Mouse (Mus musculus): ENCODE results near the gene Olfr101.

Gene Olfr101

DNA sequence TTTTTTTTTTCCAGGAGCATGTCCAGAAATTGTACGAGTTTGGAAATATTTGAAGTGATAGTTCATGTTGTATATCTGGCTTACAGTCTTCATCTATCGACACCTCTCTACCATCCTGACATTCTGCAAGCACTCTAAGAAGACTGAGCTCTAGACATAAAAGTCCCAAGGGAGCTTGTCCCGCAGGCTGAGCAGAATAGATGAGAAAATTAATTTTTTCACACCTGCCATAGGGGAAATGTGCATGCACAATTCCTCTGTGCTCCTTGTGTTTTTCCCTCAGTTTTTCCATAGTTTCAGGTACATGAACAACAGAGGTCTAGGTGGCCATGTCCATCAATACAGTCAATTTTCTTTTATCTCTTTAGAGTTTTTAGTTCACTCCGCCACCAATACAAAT is at the start of gene Olfr101:
TSS of gene Olfr101 (minus strand) at position 101 of the 400 bp plus-strand sequence.
- H3K4me3 ChIP-seq (replicated peaks; ENCODE audit: low read length), result no peak within 1 kb of the TSS
- TF ChIP-seq CTCF (conservative IDR thresholded peaks at IDR 0.05; ENCODE audit: low read length), result no peak
- no peak for TF ChIP-seq NANOG (IDR thresholded peaks at IDR 0.05; ENCODE audit: borderline replicate concordance, low read length)
- no peak for TF ChIP-seq POU5F1 (IDR thresholded peaks at IDR 0.05; ENCODE audit: borderline replicate concordance, low read length)
- no peaks in the 10 kb centered on the region for H3K27me3 ChIP-seq (ENCODE audit: insufficient read depth, low read length)
- H3K36me3 ChIP-seq (ENCODE audit: insufficient read depth, low read length), result no peaks in the 10 kb centered on the region
- no peaks in the 10 kb centered on the region for H3K4me1 ChIP-seq (replicated peaks; ENCODE audit: low read depth, low read length)
- H3K9me3 ChIP-seq (ENCODE audit: low read length), result no peaks in the 10 kb centered on the region

DNA sequence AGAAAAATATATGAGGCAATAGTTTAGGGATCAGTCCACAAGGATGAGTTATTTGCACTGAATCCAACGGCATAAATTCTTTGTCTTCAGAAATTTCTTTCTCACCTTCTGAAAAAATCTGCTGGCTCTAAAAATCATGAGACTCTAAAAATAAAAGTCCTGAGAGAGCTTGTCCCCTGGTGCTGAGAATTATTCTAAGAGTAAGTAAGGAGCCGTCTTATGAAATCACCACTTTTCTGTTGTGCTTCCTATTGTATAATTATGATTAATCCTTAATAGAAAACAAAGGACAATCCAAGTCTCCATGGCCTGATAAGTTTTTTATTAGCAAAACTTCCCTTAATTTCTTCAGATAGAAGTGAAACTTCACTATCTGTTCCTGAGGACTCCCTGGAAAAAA is 35.5 kb upstream of the Olfr101 start, which contains the start of gene Olfr103:
TSS of gene Olfr103 (minus strand) at position 101 of the 400 bp plus-strand sequence.
- Histone ChIP-seq H3K27me3 (ENCODE audit: insufficient read depth, low read length) (no peaks in the 10 kb centered on the region), H3K36me3 (ENCODE audit: insufficient read depth, low read length) (no peaks in the 10 kb centered on the region), H3K4me1 (replicated peaks; ENCODE audit: low read depth, low read length) (no peaks in the 10 kb centered on the region), H3K4me3 (replicated peaks; ENCODE audit: low read length) (no peak within 1 kb of the TSS), H3K9me3 (ENCODE audit: low read length) (no peaks in the 10 kb centered on the region)
- TF ChIP-seq CTCF (conservative IDR thresholded peaks at IDR 0.05; ENCODE audit: low read length) (no peak), POU5F1 (IDR thresholded peaks at IDR 0.05; ENCODE audit: borderline replicate concordance, low read length) (no peak), NANOG (IDR thresholded peaks at IDR 0.05; ENCODE audit: borderline replicate concordance, low read length) (no peak)

DNA sequence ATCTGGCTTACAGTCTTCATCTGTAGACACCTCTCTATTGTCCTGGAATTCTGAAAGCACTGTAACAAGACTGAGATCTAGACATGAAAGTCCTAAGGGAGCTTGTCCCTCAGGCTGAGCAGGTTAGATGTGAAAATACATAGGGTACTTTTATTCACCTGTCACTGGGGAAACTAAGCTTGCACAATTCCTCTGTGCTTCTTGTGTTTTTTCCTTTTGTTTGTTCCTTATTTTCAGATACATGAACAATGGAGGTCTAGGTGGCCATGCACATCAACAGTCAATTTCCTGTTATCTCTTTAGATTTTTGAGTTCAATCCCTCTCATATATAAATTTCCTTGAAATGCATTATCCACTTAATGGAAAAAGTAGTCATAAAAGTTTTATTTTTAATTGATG is 12.8 kb upstream of the Olfr101 start, which contains the start of gene Olfr102:
TSS of gene Olfr102 (minus strand) at position 101 of the 400 bp plus-strand sequence.
- Histone ChIP-seq H3K9me3 (ENCODE audit: low read length) (peaks cover 19% of the 10 kb centered on the region), H3K4me1 (replicated peaks; ENCODE audit: low read depth, low read length) (no peaks in the 10 kb centered on the region), H3K4me3 (replicated peaks; ENCODE audit: low read length) (no peak within 1 kb of the TSS), H3K36me3 (ENCODE audit: insufficient read depth, low read length) (no peaks in the 10 kb centered on the region), H3K27me3 (ENCODE audit: insufficient read depth, low read length) (no peaks in the 10 kb centered on the region)
- TF ChIP-seq POU5F1 (IDR thresholded peaks at IDR 0.05; ENCODE audit: borderline replicate concordance, low read length) (no peak), NANOG (IDR thresholded peaks at IDR 0.05; ENCODE audit: borderline replicate concordance, low read length) (no peak), CTCF (conservative IDR thresholded peaks at IDR 0.05; ENCODE audit: low read length) (no peak)

DNA sequence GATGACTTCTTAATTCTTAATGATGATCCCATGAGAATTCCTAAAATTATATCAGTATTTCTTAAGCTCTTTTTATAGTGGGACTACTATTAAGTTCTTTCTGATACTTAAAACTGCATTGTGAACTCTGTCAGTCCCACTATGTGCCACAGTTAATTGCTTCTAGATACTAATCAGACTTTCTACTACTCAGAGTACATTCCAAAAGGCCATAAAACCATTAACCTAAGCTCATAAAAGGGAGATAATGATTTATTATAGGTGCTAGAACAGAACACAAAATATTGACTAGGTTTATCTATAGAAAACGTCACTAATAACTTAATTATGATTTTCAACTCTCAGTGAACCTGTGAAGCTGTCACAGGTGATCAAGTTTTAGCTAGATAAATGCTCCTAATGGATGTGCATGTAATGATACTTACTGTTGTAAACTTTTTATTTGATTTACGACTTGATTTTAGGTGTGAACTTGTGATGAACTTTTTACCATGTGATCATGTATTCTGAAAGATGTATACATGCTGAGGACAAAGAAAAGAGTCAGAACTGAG is 6.1 kb upstream of the Olfr101 start:
- H3K27me3 ChIP-seq (ENCODE audit: insufficient read depth, low read length), result no peaks in the 10 kb centered on the region
- no peaks in the 10 kb centered on the region for H3K4me1 ChIP-seq (replicated peaks; ENCODE audit: low read depth, low read length)
- no peaks in the 10 kb centered on the region for H3K36me3 ChIP-seq (ENCODE audit: insufficient read depth, low read length)
- no peak for TF ChIP-seq NANOG (IDR thresholded peaks at IDR 0.05; ENCODE audit: borderline replicate concordance, low read length)
- no peak for TF ChIP-seq CTCF (conservative IDR thresholded peaks at IDR 0.05; ENCODE audit: low read length)
- peaks cover 10% of the 10 kb centered on the region; the same call in 1 of the 2 replicates for H3K9me3 ChIP-seq (ENCODE audit: low read length)
- H3K4me3 ChIP-seq (replicated peaks; ENCODE audit: low read length), result no peak overlapping the region

DNA sequence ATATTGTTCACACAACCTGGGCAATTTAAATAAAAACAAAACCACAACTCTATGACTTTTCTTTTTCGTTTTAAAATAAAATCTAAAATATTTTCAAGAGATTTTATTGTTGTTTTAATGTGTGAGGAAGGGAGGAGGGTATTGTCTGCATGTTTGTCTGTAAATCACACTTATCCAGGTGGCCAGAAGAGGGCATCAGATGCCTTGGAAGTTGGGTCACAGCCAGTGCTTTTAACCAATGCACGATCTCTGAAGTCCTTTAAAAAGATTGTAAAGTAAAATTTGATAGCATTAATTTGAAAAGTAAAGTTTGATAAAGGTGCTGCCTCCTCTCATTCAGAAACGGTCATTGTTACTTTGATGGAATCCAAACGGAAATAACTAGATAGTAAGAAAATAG is 4.4 kb upstream of the Olfr101 start:
- no peaks in the 10 kb centered on the region for H3K4me1 ChIP-seq (replicated peaks; ENCODE audit: low read depth, low read length)
- no peak overlapping the region for H3K4me3 ChIP-seq (replicated peaks; ENCODE audit: low read length)
- peaks cover 10% of the 10 kb centered on the region; the same call in 1 of the 2 replicates for H3K9me3 ChIP-seq (ENCODE audit: low read length)
- H3K27me3 ChIP-seq (ENCODE audit: insufficient read depth, low read length), result no peaks in the 10 kb centered on the region
- no peak for TF ChIP-seq CTCF (conservative IDR thresholded peaks at IDR 0.05; ENCODE audit: low read length)
- no peak for TF ChIP-seq POU5F1 (IDR thresholded peaks at IDR 0.05; ENCODE audit: borderline replicate concordance, low read length)
- no peak for TF ChIP-seq NANOG (IDR thresholded peaks at IDR 0.05; ENCODE audit: borderline replicate concordance, low read length)
- no peaks in the 10 kb centered on the region for H3K36me3 ChIP-seq (ENCODE audit: insufficient read depth, low read length)

DNA sequence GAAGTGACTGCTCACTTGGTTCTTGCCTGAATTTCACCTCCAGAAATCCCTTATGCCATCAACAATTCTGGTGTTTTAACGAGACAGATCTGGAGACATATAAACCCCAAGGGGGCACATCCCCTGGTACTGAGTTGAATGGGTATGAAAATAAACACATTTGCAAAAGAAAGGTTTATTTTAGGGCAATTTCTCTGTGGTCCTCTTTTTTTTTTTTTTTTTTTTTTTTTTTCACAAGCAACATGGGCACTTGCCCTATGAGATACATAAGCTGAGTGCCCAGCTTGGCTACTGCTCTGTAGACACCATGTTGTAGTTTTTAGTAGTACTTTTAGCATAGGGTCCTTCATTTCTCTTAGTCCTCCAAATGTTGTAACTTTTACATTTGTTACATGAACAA is 20.8 kb downstream of the Olfr101 start, which contains the start of gene Olfr99:
TSS of gene Olfr99 (minus strand) at position 101 of the 400 bp plus-strand sequence.
- no peaks in the 10 kb centered on the region for H3K27me3 ChIP-seq (ENCODE audit: insufficient read depth, low read length)
- no peak within 1 kb of the TSS for H3K4me3 ChIP-seq (replicated peaks; ENCODE audit: low read length)
- no peaks in the 10 kb centered on the region for H3K36me3 ChIP-seq (ENCODE audit: insufficient read depth, low read length)
- TF ChIP-seq POU5F1 (IDR thresholded peaks at IDR 0.05; ENCODE audit: borderline replicate concordance, low read length) (no peak), CTCF (conservative IDR thresholded peaks at IDR 0.05; ENCODE audit: low read length) (no peak), NANOG (IDR thresholded peaks at IDR 0.05; ENCODE audit: borderline replicate concordance, low read length) (no peak)
- H3K9me3 ChIP-seq (ENCODE audit: low read length), result peaks cover 5% of the 10 kb centered on the region; the same call in 1 of the 2 replicates
- H3K4me1 ChIP-seq (replicated peaks; ENCODE audit: low read depth, low read length), result no peaks in the 10 kb centered on the region

DNA sequence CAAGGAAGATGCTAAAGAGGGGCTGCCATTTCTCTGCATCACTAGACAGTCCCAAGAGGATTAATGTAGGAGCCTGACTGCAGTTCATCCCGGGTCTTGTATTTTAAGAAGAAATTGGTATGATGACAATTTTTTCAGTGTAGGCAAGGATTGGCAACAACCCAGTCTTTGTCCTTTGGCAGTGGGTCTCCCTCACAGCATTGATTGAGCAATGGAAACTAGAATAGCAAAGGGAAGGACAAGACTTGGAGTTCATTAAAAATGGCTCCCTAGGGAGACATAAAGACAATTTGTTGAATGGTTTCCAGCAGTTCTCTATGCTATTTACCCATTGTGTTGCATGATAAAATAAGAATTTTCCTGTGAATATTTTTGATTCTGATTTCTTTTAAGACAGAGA is 23.8 kb downstream of the Olfr101 start:
- Histone ChIP-seq H3K9me3 (ENCODE audit: low read length) (no peaks in the 10 kb centered on the region), H3K27me3 (ENCODE audit: insufficient read depth, low read length) (no peaks in the 10 kb centered on the region), H3K36me3 (ENCODE audit: insufficient read depth, low read length) (no peaks in the 10 kb centered on the region), H3K4me3 (replicated peaks; ENCODE audit: low read length) (no peak overlapping the region), H3K4me1 (replicated peaks; ENCODE audit: low read depth, low read length) (no peaks in the 10 kb centered on the region)
- TF ChIP-seq POU5F1 (IDR thresholded peaks at IDR 0.05; ENCODE audit: borderline replicate concordance, low read length) (no peak), NANOG (IDR thresholded peaks at IDR 0.05; ENCODE audit: borderline replicate concordance, low read length) (no peak), CTCF (conservative IDR thresholded peaks at IDR 0.05; ENCODE audit: low read length) (no peak)

DNA sequence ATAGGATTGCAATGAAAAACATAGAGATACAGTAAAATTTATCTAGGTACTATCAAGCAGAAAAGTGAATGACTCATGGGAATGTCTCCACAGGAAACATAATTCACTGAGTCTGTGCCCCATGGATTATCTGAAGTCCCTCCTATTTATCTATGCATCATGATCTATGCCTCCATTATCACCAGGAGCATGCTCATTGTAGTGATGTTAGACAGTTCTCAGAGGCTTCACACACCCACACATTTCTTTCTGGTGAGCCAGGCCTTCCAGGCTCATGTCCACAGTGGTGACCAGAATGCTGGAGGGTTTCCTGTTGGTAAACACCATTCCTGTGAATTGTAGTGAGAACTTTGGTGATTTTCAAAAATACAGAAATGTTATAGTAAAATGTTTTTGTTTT is 27.5 kb downstream of the Olfr101 start:
- no peaks in the 10 kb centered on the region for H3K9me3 ChIP-seq (ENCODE audit: low read length)
- H3K27me3 ChIP-seq (ENCODE audit: insufficient read depth, low read length), result peaks cover 5% of the 10 kb centered on the region
- no peaks in the 10 kb centered on the region for H3K36me3 ChIP-seq (ENCODE audit: insufficient read depth, low read length)
- no peaks in the 10 kb centered on the region for H3K4me1 ChIP-seq (replicated peaks; ENCODE audit: low read depth, low read length)
- H3K4me3 ChIP-seq (replicated peaks; ENCODE audit: low read length), result no peak overlapping the region
- TF ChIP-seq NANOG (IDR thresholded peaks at IDR 0.05; ENCODE audit: borderline replicate concordance, low read length) (no peak), CTCF (conservative IDR thresholded peaks at IDR 0.05; ENCODE audit: low read length) (no peak), POU5F1 (IDR thresholded peaks at IDR 0.05; ENCODE audit: borderline replicate concordance, low read length) (no peak)

All from E14TG2a.4 (cell line).